Mouse (Mus musculus) heart, adult 11 months (tissue): ENCODE measurements around the gene Pou3f4.
"Not testable (repeated sequence)": the region's sequence is repeated elsewhere in the genome, so short reads cannot be mapped to it uniquely, and the experiment has no call there.

Experiments
- DNase-seq: peaks from one replicate; pipeline ENCODE4 v3.0.0; 2022

Pou3f4 gene

GRCm38 (mm10) chrX:110814151-110814571 is at the start of gene Pou3f4:
Gene Pou3f4 (plus strand): TSS chrX:110814280.
- no peak for DNase-seq

GRCm38 (mm10) chrX:110765939-110766338 is 48.1 kb upstream of the Pou3f4 start:
- DNase-seq, result no peak

GRCm38 (mm10) chrX:110774807-110775206 is 39.3 kb upstream of the Pou3f4 start:
- DNase-seq, result not testable (repeated sequence)

GRCm38 (mm10) chrX:110802502-110802901 is 11.6 kb upstream of the Pou3f4 start:
- DNase-seq, result no peak

GRCm38 (mm10) chrX:110810001-110810578 is 4.0 kb upstream of the Pou3f4 start:
- DNase-seq, result no peak

- no peak for DNase-seq
Measured at GRCm38 (mm10) chrX:110810753-110811506, 3.1 kb upstream of the Pou3f4 start.

- no peak for DNase-seq
Measured at GRCm38 (mm10) chrX:110812071-110812470, 2.0 kb upstream of the Pou3f4 start.

GRCm38 (mm10) chrX:110813401-110813800 is 679 bp upstream of the Pou3f4 start:
- no peak for DNase-seq

GRCm38 (mm10) chrX:110814592-110815548 is 790 bp downstream of the Pou3f4 start:
- DNase-seq, result no peak

GRCm38 (mm10) chrX:110815549-110815930 is 1.5 kb downstream of the Pou3f4 start:
- no peak for DNase-seq

GRCm38 (mm10) chrX:110816609-110817008 is 2.5 kb downstream of the Pou3f4 start:
- no peak for DNase-seq

- no peak for DNase-seq
Measured at GRCm38 (mm10) chrX:110817211-110817610, 3.1 kb downstream of the Pou3f4 start.

- no peak for DNase-seq
Measured at GRCm38 (mm10) chrX:110837450-110837849, 23.4 kb downstream of the Pou3f4 start.

GRCm38 (mm10) chrX:110851300-110851699 is 37.2 kb downstream of the Pou3f4 start:
- no peak for DNase-seq
